Mouse (Mus musculus) erythroblast, adult 5-6 weeks (primary cell): Measurements from ENCODE around the gene Cd2. TPM values are rescaled to one million over a fixed set of nuclear protein-coding genes. Genes with fewer than 3 reads are reported as not detected.

Experiments
- ATAC-seq: replicated peaks from 2 replicates; pipeline ENCODE4 v1.8.0; 2016; ENCODE audit warnings: moderate number of reproducible peaks, mild to moderate bottlenecking, moderate TSS enrichment, inconsistent platforms; ENCODE audit not compliant: poor library complexity, low FRiP score, severe bottlenecking
- total RNA-seq, 2 experiments: library from RNA; stranded (forward) in 1 of 2; stranded (reverse) in 1 of 2; fragments of 150-400 nt in 1 of 2; fragments of 200-764, 138-1000 nt in 1 of 2; gene quantifications; 2 replicates each; pipeline versions ENCODE4 v1.2.3 to v1.2.4; 2015 to 2017; ENCODE audit warnings: low replicate concordance in 2 of 2

Gene Cd2
- total RNA-seq, 2 experiments from 2014 or later: not detected

DNA sequence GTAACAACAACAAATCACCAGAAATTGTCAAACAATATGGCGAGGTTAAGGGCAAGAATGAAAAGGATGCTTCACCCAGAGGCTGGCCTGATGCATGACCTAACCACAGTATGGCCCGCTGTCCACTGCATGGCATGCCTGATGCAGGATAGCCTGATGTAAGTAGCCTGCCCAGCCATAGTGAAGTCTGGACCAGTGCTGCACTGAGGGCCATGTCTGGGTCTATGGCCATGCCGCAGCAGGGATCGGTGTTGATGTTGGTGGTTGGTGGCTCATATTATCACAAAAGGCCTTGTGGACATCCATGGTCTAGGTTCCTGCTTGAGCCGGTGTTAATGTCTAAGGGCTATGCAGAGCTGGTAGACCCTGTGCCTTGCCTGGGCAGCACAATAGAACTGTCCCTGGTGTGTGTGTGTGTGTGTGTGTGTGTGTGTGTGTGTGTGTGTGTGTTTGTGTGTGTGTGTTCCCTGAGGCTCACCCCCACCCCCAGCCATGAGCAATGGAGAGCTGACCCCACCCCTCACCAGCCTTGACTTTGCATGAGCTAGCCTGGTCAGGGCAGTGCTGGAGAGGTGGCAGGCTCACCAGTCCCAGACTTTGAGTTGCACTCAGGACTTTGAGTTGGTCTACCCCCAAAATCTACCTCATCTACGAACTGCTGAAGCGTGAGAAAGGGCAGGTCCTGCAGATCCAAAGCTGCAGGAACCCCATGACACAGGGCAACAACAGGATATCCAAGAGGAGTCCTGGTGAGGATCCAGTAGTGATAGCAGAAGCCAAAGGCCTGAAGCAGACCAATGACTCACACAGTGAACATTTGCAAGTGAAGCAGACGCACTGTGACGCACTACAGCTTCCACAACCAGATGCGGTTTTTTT is 7.0 kb upstream of the Cd2 start:
- no peak for ATAC-seq

DNA sequence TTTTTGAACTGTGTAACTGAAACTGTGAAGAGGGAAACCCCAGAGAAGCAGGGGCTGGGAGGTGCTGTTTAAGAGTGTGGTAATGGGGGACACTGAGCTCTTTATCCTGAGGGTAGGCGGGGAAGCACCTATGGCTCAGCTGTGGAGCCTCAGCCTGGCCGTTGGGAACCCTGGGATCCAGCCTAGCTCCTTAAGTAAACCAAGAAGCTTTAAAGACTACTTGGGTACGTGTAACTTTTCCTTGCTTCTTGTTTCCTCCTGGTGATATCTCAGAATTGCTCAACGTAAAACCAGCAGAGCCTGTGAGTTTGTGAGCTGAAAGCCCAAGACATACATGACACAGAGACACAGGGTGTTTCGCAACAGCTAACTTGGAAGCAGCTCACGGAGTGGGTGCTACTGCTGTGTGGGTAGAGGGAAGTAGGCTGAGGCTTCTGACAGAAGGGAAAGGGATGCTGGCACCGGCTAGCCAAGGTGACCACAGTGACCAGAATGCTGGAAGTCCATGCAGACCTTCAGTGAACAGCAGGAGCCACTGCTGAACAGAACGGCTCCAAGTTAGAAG is 5.9 kb upstream of the Cd2 start:
- ATAC-seq: no peak

DNA sequence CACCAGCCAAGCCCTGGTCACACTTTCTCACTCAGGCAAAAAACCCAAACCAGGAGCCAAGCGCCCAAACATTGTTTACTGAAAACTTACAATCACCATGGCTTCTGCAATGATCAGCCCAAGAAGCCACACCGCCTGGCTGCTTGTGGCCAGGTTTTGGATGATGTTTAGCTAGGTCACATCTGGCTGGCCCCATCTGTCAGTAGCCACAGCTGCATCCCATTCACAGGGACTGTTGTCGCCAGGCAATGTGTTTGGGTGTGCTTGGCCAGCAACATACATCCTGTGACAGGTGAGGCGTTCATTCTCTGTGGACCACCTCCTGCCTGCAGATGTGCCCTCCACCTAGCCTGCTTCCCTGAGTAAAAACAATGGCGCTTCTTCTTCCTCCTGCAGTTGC is 4.9 kb upstream of the Cd2 start:
- ATAC-seq: no peak

DNA sequence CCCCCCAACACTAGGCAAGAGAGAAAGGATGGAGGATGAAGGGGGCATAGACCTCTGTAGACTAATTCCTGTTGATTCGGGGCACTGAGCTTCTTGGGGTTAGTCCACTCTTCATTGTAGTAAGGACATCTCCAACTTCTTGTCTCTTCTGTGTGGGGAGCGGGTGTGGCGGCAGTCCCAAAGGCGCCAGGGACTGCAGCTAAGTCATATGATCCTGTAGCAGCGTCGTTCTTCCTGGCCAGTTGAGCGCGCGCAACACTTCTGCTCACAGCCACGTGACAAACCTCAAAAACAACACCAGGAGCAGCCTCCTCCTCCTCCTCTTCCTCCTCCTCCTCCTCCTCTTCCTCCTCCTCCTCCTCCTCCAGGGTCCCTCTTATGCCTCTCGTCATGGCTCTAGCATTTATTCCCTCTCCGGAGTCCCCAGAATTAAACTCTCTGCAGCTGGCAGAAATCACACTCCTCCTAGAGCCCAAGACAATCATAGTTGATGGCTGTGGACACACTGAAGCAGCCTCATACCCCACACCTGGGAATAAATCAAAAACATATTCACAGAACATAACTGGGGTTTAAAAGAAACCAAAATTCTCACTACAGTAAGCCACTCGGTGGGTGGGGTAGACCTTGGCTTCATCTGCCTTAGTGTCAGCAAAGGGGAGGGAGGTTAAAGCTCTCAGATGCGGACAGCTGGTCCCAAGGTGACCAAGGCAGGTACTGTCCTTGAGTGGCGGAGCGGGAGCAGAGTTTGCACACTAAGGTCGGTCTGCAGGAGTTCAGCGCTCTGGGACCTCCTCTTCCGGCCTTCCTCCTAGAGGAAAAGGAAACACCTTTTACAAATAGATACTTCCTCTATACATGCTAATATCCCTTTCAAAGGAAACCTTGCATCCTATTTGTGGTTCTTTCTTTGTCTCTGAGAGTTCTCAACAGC is 3.1 kb upstream of the Cd2 start:
- no peak for ATAC-seq

DNA sequence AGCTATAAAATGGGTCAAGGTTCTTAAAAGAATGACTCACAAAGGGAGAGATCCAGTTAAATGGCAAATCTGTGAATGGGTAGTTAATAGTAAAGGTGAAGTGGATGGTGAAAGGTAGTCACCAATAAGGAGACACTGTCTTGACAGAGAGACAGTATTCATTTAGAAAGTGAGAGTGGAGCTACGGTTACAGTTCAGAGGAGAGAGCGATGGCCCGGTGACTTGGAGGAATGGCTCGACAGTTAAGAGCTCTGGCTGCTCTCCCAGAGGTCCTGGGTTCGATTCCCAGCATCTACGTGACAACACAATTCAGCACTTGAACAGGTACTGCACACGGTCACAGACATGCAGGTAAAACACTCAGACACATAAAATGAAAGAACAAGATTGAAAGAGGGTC is 2.3 kb upstream of the Cd2 start:
- no peak for ATAC-seq

DNA sequence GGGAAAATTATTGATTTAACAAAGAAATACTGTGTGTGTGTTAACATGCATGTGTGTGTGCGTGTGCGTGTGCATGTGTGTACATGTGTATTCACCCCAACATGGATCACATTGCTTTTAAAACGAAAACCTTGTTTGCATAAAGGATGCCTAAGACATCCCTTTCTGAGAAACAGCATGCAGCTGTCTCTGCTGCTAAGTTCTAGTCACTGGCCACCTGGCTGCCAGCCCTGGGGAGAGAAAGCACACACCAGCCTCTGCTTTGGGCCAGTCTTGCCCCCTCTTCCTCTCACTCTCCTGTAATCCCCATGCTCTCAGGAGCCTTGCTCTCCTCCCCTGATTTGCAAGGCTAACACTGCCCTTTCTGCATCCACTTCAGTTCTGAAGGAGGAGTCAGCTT is 1.7 kb upstream of the Cd2 start:
- ATAC-seq: no peak

DNA sequence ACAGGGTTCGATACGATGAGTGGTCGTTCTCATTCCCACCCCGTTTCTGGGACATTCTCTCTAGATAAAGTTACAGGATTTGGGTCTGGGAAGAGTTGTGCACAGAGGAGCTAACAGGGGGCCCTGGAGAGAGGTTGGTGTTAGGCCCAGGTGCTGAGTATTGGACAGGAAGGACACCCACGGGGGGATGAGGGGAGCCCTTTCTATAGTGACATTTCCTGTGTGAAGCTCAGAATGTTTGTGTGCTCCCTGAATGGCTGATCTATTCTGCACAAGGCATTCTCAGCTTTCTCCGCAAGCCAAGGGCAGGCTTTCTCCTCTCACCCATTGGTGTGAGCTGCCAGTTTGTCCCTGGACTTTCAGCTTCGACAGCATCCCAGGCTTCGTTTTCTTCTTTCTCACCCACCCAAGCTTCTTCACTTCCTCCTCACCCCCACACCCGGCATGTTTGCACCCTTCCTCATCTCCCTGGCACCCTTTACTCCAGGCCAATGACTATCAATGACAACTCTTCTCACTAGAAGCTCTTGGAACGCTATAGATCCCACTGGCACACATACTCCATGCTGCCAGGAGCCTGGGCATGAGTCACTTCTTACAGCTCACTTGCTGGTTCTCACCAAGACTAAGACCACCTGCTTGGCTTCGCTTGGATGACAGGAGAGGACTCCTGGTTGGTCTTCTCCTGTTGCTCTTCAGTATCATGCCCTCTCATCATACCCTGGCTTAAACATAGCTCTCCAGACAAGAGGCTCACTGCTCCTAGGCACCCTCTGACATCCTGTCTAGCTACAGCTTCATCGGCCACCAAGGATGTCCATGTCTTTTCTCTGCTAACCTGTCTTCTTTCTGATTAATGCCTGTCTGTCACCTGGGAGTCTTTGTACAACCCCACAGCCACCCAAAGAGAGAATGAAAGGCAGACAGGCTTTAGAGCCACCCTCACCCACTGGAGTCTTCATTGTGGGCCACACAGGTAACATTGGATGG is 1.1 kb downstream of the Cd2 start:
- ATAC-seq: no peak

DNA sequence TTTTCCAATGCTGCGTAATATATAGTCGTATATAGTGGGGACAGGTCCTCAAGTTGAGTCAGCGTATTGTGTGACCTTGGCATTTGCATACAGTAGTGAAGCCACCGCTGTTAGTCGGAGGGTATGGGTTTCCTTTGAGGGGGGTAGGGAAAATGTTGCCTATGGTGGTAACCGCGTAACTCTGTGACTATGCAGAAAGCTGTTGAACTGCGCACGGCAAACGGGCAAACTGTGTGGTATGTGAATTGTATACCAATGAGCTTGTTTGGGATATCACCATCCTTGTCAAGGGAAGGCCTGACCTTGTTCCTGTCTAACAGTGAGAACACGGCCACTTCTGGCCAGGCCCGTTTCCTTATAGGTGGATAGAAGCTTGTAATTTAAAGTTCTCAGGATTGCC is 1.9 kb downstream of the Cd2 start:
- ATAC-seq: no peak

DNA sequence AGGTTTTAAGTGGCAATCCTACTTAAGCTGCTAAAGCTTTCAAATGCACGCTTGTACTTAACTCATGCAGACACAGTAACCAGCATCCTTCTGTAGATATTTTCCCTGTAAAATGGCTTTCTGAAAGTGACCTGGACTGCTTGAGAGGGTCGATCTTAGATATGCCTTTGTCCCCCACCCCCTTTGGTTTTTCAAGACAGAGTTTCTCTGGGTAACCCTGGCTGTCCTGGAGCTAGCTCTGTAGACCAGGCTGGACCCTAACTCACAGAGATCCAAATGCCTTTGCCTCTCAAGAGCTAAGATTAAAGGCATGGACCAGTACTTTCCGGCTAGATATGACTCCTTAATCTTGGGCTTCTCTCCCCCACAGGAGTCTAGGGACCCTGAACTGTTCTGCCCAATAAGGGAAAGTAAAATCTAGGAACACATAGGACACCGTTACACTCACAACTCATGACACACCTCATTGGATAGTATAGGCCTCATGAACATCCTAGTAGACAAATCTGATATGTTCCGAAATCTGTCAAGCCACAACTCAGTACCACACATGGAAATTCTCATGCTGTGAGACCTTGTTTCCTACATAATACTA is 2.6 kb downstream of the Cd2 start:
- no peak for ATAC-seq

DNA sequence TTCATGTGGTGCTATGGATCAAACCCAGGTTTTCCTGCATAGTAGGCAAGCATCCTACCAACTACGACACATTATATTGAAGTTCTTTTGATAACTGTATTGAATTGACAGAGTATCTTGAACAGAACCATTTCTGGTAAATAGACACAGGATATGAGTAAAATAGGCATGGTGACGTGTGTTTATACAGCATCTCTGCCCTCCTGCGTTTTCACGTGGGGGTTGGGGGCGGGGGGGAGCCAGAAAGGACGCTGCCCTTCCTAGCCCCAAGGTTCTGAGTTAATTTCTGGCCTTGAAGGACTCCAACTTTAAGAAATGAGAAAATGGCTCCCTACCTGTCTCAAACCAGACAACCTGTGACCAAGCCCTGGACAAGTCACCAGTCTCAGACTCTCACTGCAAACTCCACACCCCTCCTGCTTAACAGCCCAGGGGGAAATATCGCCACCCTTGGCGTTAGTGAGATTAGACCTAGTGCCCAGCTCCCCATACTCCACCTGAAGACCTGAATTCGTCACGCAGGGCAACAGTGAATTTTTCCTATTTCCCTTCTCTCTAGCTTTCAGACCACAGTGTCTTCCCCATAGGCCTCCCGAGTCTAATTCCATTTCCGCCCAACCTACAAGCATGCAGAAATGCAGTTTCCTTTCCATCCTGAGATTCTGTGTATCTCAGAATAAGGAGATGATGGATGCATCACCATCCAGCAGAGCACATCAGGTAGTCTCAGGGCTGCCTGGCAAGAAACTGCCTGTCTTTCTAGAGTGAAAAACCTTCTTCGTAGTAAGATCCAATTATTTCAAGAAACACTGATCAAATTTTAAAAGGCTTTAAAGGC is 3.7 kb downstream of the Cd2 start:
- no peak for ATAC-seq

DNA sequence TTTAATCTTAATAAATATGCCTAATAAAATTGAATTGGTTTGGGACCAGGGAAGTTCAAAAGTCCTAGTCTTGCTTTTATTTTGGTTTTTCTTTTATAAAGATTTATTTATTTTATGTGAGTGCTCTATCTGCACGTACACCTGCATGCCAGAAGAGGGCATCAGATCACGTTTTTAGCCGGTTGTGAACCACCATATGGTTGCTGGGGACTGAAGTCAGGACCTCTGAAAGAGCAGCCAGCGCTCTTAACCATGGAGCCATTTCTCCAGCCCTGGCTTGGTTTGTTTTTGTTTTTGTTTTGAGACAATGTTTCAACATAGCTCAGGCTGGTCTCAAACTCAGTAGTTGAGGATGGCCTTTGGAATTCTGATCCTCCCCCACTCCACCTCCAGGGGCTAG is 4.3 kb downstream of the Cd2 start:
- ATAC-seq: no peak

DNA sequence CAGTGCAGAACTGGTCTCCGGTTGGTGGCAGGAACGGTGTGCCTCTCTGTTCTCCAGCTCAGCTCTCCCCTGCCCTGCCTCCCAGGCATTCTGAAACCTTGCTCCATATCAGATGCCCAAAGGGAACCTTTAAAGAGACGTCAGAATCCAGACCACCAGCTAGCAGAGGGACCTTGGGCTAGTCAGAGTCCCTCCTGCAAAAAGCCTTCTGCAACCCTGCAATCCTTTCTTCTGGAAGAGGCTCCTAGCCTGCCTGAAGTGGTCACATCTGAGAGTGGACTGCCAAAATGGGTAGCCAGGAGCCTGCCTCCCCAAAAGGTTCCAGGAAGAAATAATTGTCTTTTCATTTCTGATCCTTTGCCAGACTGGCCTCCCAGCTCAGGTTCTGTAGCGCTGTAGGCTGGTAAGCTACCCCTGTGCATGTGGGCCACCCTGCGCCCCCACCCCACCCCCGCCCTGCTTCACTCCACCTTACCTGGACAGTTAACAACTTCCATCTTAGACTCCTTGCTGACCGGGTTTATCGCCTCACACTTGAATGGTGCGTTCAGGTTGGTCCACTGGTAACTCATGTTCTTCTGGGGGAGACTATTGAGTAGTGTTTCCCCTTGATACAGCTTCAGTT is 5.1 kb downstream of the Cd2 start:
- ATAC-seq: no peak

DNA sequence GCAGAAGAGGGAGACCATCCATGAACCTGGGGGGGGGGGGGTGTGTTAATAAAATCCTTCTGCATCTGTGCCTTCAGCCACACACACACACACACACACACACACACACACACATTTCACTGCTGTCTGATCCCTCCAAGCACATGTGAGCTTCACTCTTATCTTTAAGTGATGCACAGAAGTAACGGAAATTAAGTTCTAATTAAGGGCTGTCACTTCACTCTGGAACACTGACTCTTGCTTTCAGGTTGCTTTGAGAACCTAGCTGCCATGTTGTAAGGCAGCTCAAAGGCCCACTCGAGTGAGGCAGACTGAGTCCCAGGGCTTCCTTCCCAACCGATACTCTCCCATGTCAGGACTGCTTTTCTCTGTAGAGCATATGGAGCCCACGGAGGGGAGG is 5.9 kb downstream of the Cd2 start:
- ATAC-seq: no peak

DNA sequence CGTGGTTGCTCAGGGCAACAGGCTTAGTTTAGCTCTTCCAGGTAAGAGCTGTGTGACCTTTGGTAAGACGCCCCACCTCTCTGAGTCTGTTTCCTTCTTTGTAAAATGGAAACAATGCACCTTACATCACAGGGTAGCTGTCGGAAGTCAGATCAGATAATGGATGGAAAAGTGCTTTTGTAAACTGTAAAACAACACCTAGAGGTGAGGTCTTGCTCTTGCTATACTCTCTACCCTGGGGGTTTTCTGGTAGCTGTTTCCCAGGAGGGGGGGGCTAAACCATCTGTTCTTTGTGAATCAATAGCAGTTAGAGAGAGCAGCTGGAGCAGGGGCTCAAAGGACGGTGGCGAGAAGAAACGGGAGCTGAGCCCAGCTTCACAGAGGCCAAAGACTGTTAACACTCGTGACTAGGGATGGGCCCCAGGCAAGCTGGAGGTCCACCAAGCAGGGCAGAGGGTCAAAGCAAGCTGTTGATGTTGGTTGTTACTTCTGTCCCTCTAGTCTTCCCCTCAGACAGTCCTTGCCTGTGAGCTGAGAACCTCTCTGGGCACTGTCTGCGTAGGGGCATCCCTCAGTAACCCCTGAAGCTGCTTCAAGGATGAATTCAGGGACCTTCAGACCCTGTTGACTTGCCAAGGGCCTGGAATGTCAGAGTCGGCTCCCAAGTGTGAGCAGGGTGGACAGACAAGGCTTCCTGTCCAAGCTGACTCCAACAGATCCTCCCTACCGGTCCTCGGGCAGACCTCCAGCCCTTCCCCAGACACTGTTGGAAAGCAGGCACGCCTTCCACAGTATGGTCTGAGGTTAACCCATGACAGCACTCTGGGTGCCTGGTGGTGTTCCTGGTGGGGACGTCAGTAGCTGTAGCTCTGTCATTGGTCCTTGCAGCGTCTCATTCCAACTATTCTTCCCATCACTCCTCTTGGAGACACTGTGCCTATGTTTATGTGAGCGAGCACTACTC is 7.1 kb downstream of the Cd2 start:
- ATAC-seq: no peak

DNA sequence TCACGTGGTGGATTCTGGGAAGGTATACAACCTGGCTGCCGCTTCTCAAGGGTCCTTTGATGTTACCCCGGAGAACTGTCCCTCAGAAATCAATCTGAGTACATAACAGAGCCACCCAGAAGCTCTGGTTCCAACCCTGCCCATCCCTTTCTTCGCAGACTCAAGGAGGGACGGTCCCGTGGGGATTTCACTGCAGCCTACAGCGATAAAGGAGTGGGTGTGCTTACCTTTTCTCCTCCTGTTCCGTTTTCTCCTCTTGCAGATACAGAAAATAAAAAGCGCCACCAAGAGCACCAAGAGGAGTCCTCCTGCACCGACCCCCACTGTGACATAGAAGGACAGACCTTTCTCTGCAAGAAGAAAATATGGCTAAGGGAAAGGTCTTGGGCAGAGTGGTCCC is 8.2 kb downstream of the Cd2 start:
- no peak for ATAC-seq

DNA sequence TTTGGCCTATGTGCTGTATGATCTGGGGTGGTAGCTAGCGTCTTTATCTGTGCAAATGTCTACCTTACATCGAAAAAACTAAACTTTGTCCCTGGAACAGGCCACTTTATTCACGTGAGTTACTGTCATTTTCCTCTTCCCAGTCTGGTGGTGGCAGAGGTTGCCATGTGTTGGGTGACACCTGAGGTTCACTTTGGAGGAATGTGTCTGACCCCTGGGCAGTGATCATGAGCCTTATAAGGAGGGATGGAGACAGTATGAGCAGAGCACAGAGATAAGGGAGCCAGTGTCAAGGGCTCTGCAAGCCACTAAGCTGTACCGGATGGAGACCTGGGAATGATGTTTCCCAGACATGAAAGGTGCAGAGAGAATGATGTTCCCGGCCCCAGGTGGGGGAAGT is 9.3 kb downstream of the Cd2 start:
- no peak for ATAC-seq

DNA sequence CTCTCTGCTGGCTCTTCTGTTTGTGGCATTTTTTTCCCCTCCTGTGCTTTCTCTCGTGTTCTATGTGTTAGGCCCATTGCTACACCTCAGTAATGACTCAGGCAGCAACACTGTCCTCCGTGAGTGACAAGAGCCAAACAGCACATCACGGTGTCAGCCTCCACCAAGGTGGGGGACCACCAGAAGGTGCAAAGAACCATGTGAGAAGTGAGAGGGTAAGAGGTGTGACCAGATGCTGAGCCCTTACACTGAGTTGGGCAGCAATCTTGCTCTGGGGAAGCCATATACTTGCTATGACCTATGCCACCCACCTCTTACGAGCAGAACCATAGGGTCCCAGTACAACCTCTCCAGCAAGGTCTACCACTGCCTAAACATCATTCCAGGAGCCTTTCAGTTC is 9.9 kb downstream of the Cd2 start:
- ATAC-seq: no peak
